Mouse (Mus musculus) WW6 (cell line): ENCODE data around the gene Adgrl3.

Source experiments
- DNase-seq: peaks from one replicate; pipeline ENCODE4 v3.0.0-alpha.2; 2013; ENCODE audit warnings: low read depth, low spot score

Gene Adgrl3

DNA sequence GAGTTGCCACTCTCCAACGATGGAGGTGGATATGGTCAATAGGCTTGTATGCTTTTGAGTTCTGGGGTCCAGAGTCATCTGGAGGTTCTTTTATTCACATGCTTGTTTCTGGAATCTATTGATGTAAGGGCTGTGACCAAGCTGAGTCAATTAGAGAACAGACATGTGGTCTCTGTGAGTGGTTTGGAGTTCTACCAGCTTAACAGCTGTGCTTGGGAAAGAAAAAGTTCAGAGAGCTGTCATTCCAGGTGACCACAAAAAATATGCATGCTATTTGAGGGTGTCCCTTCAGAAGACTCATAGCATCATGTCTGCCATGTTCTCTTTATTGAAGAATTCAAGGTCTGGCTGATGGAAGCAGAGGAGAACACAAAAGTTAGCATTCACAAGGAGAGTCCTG is 53.9 kb downstream of the Adgrl3 start:
- DNase-seq: no peak

DNA sequence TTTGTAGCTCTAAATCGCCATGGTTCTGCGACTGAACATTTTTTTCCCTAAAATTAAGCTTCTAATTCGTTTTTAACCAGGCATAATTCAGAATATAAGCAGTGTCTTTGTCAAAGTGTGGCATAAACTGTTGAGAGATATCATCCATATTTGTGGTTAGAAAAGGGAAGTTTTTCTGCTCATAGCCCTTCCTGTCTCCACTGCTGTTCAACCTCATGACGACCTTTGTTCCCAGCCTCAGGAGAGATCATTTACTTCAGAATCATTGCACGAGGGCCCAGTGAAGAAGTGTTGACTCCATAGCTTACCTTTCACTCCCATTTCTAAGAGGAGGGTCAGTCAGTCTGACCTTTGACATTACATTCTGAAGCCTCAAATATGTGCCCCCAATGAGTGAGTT is 56.4 kb downstream of the Adgrl3 start:
- DNase-seq: no peak

DNA sequence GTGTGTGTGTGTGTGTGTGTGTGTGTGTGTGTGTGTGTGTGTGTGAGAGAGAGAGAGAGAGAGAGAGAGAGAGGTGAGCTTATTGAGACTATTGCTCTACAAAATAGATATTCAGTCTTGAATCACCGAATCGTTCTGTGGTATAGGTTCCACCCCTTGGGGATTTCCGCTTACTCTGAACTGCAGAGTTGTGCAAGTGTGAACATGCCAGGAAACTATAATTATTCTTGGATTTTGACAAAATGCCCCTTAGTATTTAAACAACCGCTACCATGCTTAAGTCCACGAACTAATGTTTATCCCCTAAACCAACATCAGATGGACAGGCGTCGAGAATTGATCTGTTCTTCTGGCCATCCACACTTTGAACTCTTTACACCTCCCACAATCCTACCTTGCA is 57.1 kb downstream of the Adgrl3 start:
- no peak for DNase-seq

DNA sequence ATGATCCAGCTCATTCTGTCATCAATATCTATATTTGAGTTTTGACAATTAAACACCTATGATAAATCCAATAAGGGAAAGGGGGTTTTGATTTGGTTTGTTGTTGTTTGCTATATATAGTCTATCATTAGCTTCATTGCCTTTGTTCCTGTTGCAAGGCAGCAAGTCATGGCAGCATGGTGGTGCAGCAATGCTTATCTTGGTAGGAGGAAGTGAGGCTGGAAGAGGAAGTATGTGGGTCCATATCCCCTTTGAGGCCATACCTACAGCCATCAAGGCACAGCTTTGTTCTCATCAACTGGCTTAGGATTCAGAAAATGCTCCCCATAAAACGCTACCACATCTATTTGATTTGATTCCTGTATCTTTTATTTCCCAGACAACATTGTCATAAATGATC is 58.1 kb downstream of the Adgrl3 start:
- no peak for DNase-seq

DNA sequence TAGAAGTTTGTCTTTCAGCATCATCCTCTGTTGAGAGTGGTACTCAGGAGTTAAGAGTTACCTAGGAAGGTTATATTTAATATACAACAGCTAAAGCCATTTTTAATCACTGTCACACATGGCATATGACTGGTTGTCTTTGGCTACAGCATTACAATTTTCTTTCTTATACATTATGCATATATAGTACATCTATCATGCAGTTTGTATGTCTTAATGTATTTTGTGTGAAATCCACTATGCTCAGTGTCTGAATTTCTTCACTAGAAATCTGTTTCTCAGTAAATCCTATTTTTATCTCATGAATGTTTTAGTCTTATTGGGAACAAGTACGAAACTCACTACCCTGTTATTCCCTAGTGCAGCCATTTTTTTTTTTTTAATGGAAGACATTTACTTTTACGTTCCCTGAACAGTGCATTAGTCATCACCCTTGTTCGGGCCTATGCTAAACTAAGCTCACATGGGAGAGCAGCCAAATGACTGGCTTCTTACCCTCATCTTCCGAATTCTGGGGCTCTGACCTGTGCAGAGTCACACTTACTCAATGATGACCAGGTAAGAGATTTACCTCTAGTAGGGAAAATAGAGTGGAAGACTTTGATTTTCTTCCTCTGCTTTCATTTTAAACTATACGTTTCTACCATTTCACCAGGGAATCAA is 63.9 kb downstream of the Adgrl3 start:
- no peak for DNase-seq

DNA sequence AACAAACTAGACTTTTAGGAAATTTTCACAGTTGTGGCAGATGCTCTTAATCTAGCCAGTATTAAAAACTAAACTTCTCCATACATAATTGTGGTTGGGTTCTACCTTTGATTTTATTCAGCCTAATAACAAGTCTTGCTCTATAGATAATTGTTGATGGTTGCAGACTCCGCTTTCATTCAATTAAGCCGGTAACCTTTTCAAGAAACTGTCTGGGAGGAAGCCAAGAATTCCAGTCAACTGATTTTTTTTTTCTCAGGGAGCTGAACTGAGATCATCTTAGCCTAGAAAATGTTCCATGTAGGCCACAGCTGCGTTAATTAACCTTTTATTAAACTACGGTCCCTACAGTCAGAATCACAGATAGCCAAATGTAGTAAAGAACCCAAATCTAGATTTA is 65.2 kb downstream of the Adgrl3 start:
- no peak for DNase-seq

DNA sequence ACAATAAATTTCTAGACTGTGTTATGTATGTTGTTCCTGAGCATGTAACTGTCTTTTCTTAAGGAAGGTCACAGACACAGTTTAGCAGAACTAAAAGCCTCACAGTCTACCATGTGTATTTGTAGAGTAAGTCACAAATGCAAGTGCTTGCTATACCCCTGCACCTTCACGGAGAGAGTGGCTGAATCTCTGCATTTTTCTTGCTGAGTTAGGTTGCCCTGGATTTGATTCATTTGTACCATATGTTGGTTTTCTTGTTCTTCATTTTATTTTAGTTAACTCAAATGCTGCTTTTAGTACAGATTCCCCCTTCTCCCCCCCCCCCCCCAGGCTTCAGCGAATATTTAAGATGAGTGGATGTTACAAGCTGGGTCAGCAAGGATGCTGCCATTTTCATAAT is 68.7 kb downstream of the Adgrl3 start:
- no peak for DNase-seq

DNA sequence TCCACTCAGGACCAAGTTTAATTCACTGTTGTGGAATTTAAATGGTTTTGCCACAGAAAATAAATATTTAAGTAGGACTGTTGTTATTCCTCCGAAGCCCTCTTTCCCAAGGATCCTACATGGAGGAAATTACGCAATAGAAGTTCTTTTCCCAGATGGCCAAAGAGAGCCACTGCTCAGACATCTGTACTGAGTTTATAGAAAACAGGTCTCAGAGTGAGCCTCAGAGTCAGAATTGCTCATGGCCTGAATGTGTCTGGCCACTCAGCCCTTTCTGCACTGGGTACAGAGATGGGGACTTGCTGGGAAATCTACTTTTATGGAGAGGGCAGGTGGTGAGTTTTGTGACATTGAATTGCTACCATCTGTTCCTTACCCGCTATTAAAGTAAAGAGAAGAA is 74.7 kb downstream of the Adgrl3 start:
- DNase-seq: no peak

DNA sequence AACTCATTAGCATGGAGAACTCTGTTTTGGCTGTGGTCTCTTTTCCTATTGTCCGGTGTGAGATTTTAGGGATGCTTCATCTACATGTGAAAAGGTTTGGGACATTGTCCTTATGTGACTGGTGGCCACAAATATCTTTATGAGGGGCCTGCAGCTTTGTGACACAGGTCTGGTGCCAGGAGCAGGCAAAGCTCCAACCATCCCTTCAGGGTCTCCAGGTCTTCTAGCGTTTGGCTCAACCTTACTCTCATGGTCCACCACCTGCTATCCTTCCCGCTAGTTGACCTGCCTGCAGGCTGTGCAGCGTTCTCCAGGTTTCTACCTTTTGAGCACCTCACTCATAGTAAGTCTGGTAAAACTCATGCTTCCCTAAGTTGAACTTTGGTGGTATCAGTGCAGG is 77.2 kb downstream of the Adgrl3 start:
- DNase-seq: no peak

DNA sequence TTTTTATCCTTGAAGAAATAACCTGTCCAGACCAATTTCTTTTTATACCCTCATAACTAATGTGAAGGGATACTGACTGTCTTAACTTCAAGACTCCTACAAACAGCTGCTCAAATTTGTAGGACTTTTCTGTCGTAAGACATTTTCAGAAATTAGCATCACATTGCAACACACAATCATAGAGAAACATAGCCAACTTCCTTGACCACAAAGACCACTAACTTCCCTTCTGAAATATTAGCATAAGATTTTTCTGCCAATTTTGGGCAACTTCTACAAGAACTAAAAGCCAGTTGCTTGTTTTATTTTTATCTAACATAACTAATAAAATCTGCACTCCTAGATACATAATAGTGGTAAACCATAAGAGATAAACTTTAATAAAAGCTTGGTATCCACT is 87.5 kb downstream of the Adgrl3 start:
- no peak for DNase-seq

DNA sequence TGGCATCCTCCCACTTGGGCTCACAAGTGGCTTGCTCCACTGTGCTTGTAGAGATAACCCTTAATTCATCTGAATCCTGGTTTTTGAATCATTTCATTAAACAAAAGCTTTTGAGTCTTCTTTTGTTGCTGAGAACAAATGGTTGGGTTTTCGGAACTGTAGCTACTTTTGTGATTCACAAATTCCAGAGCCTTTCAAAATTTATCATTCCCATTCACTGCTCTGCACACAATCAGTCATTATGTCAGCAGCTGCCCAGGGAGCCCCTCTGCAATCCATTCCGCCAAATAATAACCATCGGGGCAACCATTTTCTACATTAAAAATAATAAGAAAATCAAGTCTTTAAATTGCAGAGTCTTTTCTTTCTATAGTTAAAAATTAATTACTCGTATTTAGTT is 104.5 kb downstream of the Adgrl3 start:
- DNase-seq: no peak

DNA sequence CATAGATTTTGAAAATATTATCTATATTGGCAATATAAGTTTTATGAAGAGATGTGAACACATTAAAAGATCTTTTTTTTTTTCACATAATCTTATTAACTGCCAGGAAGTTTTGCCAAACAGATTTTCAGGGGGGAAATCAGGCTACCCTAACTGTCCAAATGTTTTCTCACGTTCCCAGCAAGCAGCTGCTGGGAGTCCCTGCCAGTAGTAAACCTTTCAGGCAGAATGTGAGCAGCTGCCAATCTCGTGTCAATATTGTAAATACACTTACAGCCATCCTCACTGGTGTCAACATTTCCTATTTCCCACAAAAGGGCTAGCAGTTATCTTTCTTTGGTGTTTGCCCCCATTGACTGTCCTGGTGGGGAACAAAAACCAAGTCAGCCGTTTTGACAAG is 107.7 kb downstream of the Adgrl3 start:
- no peak for DNase-seq

DNA sequence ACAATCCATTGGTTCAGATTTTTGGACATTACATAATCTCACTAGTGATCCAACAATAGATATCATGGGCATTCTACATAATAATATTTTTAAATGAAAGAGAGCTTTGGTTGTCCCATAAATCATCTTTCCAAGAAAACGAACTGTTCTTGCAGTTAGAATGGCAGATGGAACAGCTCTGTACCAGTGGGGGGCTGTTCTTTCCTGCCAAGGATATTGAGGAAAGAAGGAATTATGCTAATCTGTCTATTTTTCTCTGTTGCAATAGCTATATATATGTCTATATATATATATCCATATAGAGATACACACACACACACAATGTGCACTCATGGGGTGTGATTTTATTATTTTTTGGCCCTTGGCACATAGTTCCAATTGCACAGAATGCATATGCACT is 116.5 kb downstream of the Adgrl3 start:
- no peak for DNase-seq

DNA sequence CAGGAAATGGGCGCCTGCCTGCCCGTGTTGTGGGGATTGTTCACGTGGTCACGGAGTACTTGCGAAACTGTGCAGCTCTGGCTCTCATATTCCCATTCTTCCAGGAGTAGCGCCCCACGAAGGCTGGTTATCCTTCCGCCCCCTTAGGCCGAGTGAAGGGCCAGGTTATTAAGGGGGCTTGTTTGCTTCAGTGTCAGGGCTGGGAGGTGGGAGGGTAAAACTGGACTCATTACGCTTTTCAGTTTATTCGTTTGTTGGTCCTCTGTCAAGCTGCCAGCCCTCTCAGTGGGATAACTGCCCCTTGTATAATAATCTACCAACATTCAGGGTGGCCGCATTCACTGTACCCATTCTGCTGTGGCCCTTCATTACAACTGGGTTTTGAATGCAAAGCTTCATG is 135.9 kb downstream of the Adgrl3 start:
- DNase-seq: no peak

DNA sequence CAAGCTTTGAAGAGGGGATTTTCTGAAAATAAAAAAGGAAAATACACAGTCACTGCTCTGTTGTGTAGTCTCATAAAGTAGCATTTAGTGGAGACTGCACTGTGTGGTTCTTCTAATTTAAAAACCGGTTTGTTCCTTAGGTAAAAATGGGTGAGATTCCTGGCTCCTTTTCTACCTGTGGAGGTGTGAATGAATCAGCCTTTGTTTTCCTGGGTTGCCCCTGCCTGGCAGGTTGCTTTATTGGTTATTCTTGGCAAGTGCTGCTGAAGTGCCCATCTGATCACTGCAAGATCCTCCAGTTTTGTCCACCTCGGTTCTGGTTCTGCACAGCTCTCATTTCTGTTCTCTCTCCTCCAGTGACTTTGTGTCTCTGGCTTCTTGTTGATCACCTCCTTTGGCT is 136.3 kb downstream of the Adgrl3 start:
- no peak for DNase-seq

DNA sequence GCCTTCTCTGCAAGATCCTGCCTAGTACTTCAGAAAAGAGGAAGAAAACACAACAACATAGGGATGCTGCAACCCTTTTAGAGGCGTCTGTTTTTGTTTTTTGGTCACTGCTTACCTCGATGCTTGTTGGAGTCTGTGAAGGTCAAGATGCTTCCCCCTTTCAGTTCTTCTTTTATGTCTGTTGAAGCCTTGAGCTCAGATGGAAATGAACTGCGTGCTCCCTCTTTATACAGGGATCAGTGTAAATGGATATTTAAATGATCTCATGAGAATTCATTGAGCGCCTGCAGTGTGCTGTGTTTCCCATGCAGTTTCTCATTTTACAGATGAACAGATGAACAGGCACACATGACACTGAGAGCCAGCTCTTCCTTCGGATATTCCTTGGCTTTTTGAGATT is 136.9 kb downstream of the Adgrl3 start:
- no peak for DNase-seq

DNA sequence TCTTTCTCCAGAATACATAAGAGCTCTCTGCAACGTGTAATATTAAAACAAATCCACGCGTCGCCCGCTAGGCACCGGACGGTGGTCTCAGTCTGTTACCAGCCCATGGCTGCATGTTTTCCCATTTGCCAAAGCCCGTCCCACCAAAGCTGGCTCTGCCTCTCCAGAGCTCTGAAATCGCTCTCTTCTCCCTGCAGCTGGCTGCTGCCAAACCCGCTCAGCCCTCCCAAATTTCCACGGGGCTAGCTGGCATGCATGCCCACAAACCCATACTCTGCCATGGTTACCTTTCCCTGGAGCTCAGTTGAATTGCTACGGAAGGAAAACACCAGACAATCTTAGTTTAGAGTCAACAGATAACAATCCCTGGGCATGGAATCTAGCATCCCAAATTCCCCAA is 139.1 kb downstream of the Adgrl3 start:
- DNase-seq: no peak

DNA sequence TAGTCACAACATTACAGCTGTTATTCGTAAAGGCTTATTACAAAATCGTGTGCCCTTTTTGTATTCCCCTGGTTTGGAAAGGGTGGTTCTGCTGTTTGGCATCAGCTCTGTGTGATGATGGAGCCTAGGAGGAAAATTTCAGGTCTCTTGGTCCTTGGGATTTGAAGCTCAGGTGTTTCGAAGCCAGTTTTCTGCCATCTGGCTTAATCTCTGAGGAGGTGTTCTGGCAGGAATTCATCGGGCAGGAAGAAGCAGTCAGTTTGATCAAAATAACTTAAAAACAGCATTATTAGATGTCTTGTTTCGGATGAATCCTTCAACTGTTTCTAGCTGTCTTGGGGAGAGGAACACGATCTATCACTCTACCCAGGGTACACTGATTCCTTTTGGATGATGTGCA is 140.5 kb downstream of the Adgrl3 start:
- DNase-seq: no peak

DNA sequence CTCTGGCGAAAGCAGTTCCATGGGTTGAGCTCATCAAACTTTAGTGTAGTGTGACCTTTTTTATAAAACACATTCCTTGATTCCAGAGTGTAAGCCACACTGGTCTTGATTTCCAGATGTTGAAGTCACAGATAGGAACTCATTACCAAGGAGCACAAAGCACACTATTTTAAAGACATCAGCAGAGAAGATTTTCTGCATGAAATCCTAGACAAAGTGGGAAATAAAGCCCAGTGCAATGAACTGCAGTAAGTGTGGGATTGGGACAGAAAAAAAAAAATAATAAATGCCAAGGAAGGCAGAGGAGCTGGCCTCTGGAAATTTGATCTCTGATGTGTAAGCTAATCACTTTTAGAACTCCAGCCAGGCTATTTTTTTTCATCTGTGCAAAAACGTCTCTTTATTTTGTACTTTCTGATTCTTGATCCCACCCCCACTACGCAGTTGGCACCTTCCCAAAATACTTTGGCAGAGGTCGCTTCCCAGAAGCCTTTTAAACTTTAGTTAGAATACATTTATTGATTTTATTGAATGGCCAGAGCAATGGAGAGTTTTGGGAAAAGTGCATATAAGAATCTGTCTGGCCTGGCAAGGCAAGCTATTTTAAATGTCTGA is 169.0 kb downstream of the Adgrl3 start:
- no peak for DNase-seq

DNA sequence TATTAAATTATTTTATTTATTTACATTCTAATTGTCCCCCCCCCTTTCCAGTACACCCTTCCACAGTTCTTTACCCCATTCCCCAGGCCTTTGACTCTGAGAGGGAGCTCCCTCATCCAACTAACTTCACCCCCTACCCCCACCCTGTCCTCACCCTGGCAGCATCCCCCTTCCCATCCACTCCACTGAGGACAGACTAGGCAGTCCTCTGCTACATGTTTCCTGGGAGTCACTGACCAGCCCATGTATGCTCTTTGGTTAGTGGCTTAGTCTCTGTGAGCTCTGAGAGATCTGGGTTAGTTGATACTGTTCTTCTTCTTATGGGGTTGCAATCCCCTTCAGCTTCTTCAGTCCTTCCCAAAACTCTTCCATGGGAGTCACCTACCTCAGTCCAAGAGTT is 180.4 kb downstream of the Adgrl3 start:
- DNase-seq: no peak

DNA sequence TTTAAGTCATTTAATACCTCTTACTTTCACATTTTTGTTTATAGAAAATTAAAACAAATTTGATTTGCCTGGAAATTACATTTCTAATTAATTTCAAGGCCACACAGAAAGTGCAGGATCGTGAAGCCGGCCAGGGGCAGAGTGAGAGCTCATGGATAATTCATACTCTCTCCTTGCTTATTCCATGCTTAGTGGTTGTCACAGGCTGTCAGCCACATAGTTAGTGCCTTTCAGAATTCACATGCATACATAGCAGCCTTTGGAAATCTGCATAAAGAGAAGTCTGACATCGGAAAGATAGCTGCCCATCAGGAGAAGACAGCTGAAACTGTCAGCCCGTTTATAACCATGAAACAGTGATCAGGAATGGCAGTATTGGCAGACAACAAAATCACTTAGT is 181.9 kb downstream of the Adgrl3 start:
- DNase-seq: no peak

DNA sequence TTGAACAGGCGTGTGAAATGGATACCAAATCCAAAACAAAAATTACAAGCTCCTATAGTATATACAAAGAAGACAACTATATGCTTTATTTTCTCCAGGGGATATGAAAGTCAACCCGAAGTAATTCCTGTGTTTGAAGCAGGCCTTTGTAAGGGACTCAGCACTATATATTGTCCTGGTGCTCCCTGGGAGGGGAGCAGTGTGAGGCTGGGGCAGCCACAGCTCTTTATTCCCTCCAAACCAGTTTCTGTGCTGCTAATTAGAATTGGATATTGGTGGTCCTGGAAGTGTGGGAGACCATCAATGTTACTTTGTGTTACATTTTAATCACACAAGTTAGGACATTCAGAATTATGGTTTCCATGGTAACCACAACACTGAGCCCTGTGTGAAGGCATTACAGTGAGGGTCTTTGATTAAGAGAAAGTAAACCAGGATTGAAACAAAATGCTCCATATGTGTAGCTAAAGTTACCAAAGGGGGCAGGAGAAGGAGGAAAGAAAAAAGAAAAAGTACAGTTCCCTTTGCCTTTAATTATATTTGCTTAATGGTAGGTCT is 198.6 kb downstream of the Adgrl3 start:
- DNase-seq: no peak

DNA sequence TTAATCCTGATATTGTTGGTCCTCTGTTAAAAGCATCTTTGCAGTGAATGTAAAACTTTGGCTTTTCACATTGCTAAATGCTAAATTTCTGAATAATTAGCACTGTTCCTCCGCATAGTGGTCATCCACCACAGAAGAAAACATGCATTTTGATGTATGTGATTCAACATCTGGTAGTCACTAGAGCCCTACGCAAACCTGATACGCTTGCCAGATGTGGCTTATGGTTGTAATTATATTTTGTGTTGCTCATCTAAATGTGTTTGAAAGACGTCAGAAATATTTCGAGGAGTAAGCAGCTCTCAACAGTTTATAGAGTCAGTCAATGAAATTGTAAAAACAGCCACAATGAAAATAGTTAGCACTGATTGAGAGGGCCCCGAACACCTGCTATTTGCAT is 204.5 kb downstream of the Adgrl3 start:
- no peak for DNase-seq

DNA sequence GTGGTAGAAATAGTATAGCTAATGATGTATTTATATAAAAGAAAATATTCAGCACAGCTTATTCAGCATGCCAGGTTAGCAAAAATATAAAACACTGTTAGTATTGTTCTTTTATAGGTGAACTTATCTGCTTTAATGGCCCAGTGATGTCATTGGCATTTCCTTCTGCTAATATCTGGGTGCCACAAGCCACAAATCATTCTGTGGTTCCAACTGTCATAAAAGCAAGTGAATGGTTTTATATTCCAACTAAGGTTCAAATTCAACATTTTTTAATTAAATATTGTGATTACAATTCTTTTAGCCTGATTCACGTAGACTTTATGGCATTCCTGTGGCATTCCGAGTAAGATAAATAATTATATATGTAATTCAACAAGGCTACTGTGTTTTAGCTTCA is 205.5 kb downstream of the Adgrl3 start:
- DNase-seq: no peak
